Mouse (Mus musculus): ENCODE measurements around the gene Acox2. TPM values are rescaled to one million over a fixed set of nuclear protein-coding genes. Genes with fewer than 3 reads are reported as not detected.

Acox2 gene
- polyA plus RNA-seq, 1 experiment from 2014 or later: 0.11 TPM

GRCm38 (mm10) chr14:8243136-8243888 lies 15.8 kb downstream of the Acox2 start:
- H3K4me3 ChIP-seq: no peak overlapping the region
- no peak overlapping the region for H3K27ac ChIP-seq
- 79% methylated on average over 8 of the region's 8 CpGs for WGBS
- H3K27me3 ChIP-seq (ENCODE audit: low read depth, poor library complexity, severe bottlenecking): no peaks in the 10 kb centered on the region
- no peak for DNase-seq (ENCODE audit: low spot score)
- no peaks in the 10 kb centered on the region for H3K36me3 ChIP-seq
- 0 out of 2 replicates have a peak, but pooled peaks cover 6% of the 10 kb centered on the region for H3K4me1 ChIP-seq
- H3K9me3 ChIP-seq (replicated peaks): no peaks in the 10 kb centered on the region

- Histone ChIP-seq H3K9me3 (replicated peaks) (no peaks in the 10 kb centered on the region), H3K4me1 (0 out of 2 replicates have a peak, but pooled peaks cover 6% of the 10 kb centered on the region), H3K27ac (no peak overlapping the region), H3K36me3 (no peaks in the 10 kb centered on the region), H3K27me3 (ENCODE audit: low read depth, poor library complexity, severe bottlenecking) (no peaks in the 10 kb centered on the region), H3K4me3 (no peak overlapping the region)
- WGBS: 58% methylated on average over 5 of the region's 5 CpGs
- DNase-seq (ENCODE audit: low spot score): no peak
Observed at GRCm38 (mm10) chr14:8242388-8242920, 16.7 kb downstream of the Acox2 start.

GRCm38 (mm10) chr14:8241816-8242215 lies 17.3 kb downstream of the Acox2 start:
- H3K4me3 ChIP-seq: no peak overlapping the region
- 0 out of 2 replicates have a peak, but pooled peaks cover 6% of the 10 kb centered on the region for H3K4me1 ChIP-seq
- H3K36me3 ChIP-seq: no peaks in the 10 kb centered on the region
- no peak overlapping the region for H3K27ac ChIP-seq
- no peak for DNase-seq (ENCODE audit: low spot score)
- H3K27me3 ChIP-seq (ENCODE audit: low read depth, poor library complexity, severe bottlenecking): no peaks in the 10 kb centered on the region
- no peaks in the 10 kb centered on the region for H3K9me3 ChIP-seq (replicated peaks)

- Histone ChIP-seq H3K4me3 (no peak overlapping the region), H3K36me3 (no peaks in the 10 kb centered on the region), H3K27ac (no peak overlapping the region), H3K27me3 (ENCODE audit: low read depth, poor library complexity, severe bottlenecking) (no peaks in the 10 kb centered on the region), H3K4me1 (no peaks in the 10 kb centered on the region), H3K9me3 (replicated peaks) (no peaks in the 10 kb centered on the region)
- 71% methylated on average over 1 of the region's 1 CpGs for WGBS
- no peak for DNase-seq (ENCODE audit: low spot score)
Observed at GRCm38 (mm10) chr14:8233252-8233651, 25.9 kb downstream of the Acox2 start.

- DNase-seq (ENCODE audit: low spot score): no peak
- Histone ChIP-seq H3K4me1 (no peaks in the 10 kb centered on the region), H3K4me3 (no peak overlapping the region), H3K9me3 (replicated peaks) (no peaks in the 10 kb centered on the region), H3K36me3 (no peaks in the 10 kb centered on the region), H3K27me3 (ENCODE audit: low read depth, poor library complexity, severe bottlenecking) (no peaks in the 10 kb centered on the region), H3K27ac (no peak overlapping the region)
- 88% methylated on average over 6 of the region's 6 CpGs for WGBS
Observed at GRCm38 (mm10) chr14:8232155-8232910, 26.8 kb downstream of the Acox2 start.

GRCm38 (mm10) chr14:8229367-8230019 lies 29.7 kb downstream of the Acox2 start:
- Histone ChIP-seq H3K9me3 (replicated peaks) (no peaks in the 10 kb centered on the region), H3K27ac (no peak overlapping the region), H3K4me1 (no peaks in the 10 kb centered on the region), H3K27me3 (ENCODE audit: low read depth, poor library complexity, severe bottlenecking) (no peaks in the 10 kb centered on the region), H3K4me3 (no peak overlapping the region), H3K36me3 (no peaks in the 10 kb centered on the region)
- 91% methylated on average over 9 of the region's 9 CpGs for WGBS
- DNase-seq (ENCODE audit: low spot score): no peak

GRCm38 (mm10) chr14:8224805-8225204 lies 34.3 kb downstream of the Acox2 start:
- Histone ChIP-seq H3K27me3 (ENCODE audit: low read depth, poor library complexity, severe bottlenecking) (no peaks in the 10 kb centered on the region), H3K27ac (no peak overlapping the region), H3K4me3 (no peak overlapping the region), H3K36me3 (peaks cover 8% of the 10 kb centered on the region), H3K4me1 (no peaks in the 10 kb centered on the region), H3K9me3 (replicated peaks) (no peaks in the 10 kb centered on the region)
- DNase-seq (ENCODE audit: low spot score): no peak
- WGBS: 79% methylated on average over 2 of the region's 2 CpGs

- WGBS: 94% methylated on average over 10 of the region's 10 CpGs
Observed at GRCm38 (mm10) chr14:8223506-8224293, 35.5 kb downstream of the Acox2 start.

GRCm38 (mm10) chr14:8222561-8222960 lies 36.6 kb downstream of the Acox2 start:
- Histone ChIP-seq H3K4me1 (peaks cover 12% of the 10 kb centered on the region), H3K27me3 (ENCODE audit: low read depth, poor library complexity, severe bottlenecking) (no peaks in the 10 kb centered on the region), H3K4me3 (no peak overlapping the region), H3K36me3 (peaks cover 8% of the 10 kb centered on the region), H3K9me3 (replicated peaks) (no peaks in the 10 kb centered on the region), H3K27ac (no peak overlapping the region)
- no peak for DNase-seq (ENCODE audit: low spot score)
- WGBS: 96% methylated on average over 16 of the region's 16 CpGs

More at GRCm38 (mm10) chr14:8223506-8224293, 35.5 kb downstream of the Acox2 start:
- H3K27ac ChIP-seq: no peak overlapping the region
- peaks cover 5% of the 10 kb centered on the region for H3K4me1 ChIP-seq
- no peaks in the 10 kb centered on the region for H3K27me3 ChIP-seq (ENCODE audit: low read depth, poor library complexity, severe bottlenecking)
- H3K4me3 ChIP-seq: no peak overlapping the region
- DNase-seq (ENCODE audit: low spot score): no peak
- peaks cover 8% of the 10 kb centered on the region for H3K36me3 ChIP-seq
- H3K9me3 ChIP-seq (replicated peaks): no peaks in the 10 kb centered on the region

GRCm38 (mm10) chr14:8220912-8221311 lies 38.2 kb downstream of the Acox2 start:
- WGBS: 91% methylated on average over 2 of the region's 2 CpGs

GRCm38 (mm10) chr14:8220306-8220705 lies 38.8 kb downstream of the Acox2 start:
- Histone ChIP-seq H3K9me3 (replicated peaks) (no peaks in the 10 kb centered on the region), H3K4me1 (peaks cover 24% of the 10 kb centered on the region), H3K36me3 (peaks cover 8% of the 10 kb centered on the region), H3K4me3 (no peak overlapping the region), H3K27me3 (ENCODE audit: low read depth, poor library complexity, severe bottlenecking) (peaks cover 6% of the 10 kb centered on the region; the same call in 1 of the 2 replicates), H3K27ac (no peak overlapping the region)
- no peak for DNase-seq (ENCODE audit: low spot score)
- 74% methylated on average over 7 of the region's 7 CpGs for WGBS

More at GRCm38 (mm10) chr14:8220912-8221311, 38.2 kb downstream of the Acox2 start:
- H3K27ac ChIP-seq: no peak overlapping the region
- peaks cover 2% of the 10 kb centered on the region; the same call in 1 of the 2 replicates for H3K27me3 ChIP-seq (ENCODE audit: low read depth, poor library complexity, severe bottlenecking)
- peaks cover 8% of the 10 kb centered on the region for H3K36me3 ChIP-seq
- H3K4me3 ChIP-seq: no peak overlapping the region
- peaks cover 17% of the 10 kb centered on the region for H3K4me1 ChIP-seq
- no peaks in the 10 kb centered on the region for H3K9me3 ChIP-seq (replicated peaks)
- no peak for DNase-seq (ENCODE audit: low spot score)

- no peak overlapping the region for H3K4me3 ChIP-seq
- H3K27me3 ChIP-seq (ENCODE audit: low read depth, poor library complexity, severe bottlenecking): peaks cover 6% of the 10 kb centered on the region; the same call in 1 of the 2 replicates
- 78% methylated on average over 11 of the region's 11 CpGs for WGBS
- H3K9me3 ChIP-seq (replicated peaks): no peaks in the 10 kb centered on the region
- H3K36me3 ChIP-seq: peaks cover 8% of the 10 kb centered on the region
- peaks cover 28% of the 10 kb centered on the region for H3K4me1 ChIP-seq
- no peak for DNase-seq (ENCODE audit: low spot score)
- H3K27ac ChIP-seq: no peak overlapping the region
Observed at GRCm38 (mm10) chr14:8219876-8220275, 39.3 kb downstream of the Acox2 start.
